21 mouse cellular contexts compared by ENCODE assay signal in genomic region chr5:23562278-23563060, GRCm38 (mm10).
A peak's percentile ranks its signal among the peaks of the same experiment; 100 is the strongest.
DNase-seq lines count a peak whose midpoint lies in the region; TF ChIP-seq lines count a peak whose summit lies in the region.
"Had no signal": no experiment of that assay in that cellular context is flagged by ENCODE, and none has a peak within 500 bp of the region (broad histone marks: within the 10 kb centered on the region; RNA-seq: fewer than 3 reads in every experiment).

No protein-coding gene starts in this region.

- no peak for TF ChIP-seq POLR2A in MEL (IDR thresholded peaks at IDR 0.05; ENCODE audit: control insufficient read depth in 1 of 2, insufficient read depth in 1 of 2, low read depth in 1 of 2, low read length in 2 of 2, poor library complexity in 1 of 2)

- H3K36me3 ChIP-seq in MEL (ENCODE audit: control insufficient read depth in 1 of 2, insufficient read depth in 2 of 2, low read length in 2 of 2): no peaks in the 10 kb centered on the region
- H3K36me3 ChIP-seq: liver, embryonic 15.5 days had no signal

- TF ChIP-seq RAD21 in MEL (IDR thresholded peaks at IDR 0.05; ENCODE audit: low read depth, low read length): no peak

- H3K9me3 ChIP-seq in MEL (replicated peaks; ENCODE audit: insufficient read depth, low read length): no peaks in the 10 kb centered on the region; the same call in 1 of the 2 replicates
- H3K9me3 ChIP-seq: forebrain, embryonic 13.5 days; heart, embryonic 12.5 days; liver, embryonic 15.5 days had no signal

- no peak for TF ChIP-seq CTCF in MEL (IDR thresholded peaks at IDR 0.05 in 2 of 3, conservative IDR thresholded peaks at IDR 0.05 in 1 of 3; ENCODE audit: control insufficient read depth in 1 of 3, insufficient read depth in 1 of 3, low read depth in 2 of 3, low read length in 3 of 3, poor library complexity in 1 of 3, severe bottlenecking in 1 of 3)

- TF ChIP-seq EP300 in MEL (IDR thresholded peaks at IDR 0.05; ENCODE audit: low read depth in 1 of 2, low read length in 2 of 2): no peak

- no peak overlapping the region for H3K4me3 ChIP-seq in MEL (ENCODE audit: control insufficient read depth in 1 of 2, insufficient read depth in 1 of 2, low read depth in 2 of 2, low read length in 2 of 2)
- H3K4me3 ChIP-seq: forebrain, embryonic 13.5 days; gastrocnemius, adult 2 months; heart, embryonic 12.5 days; left cerebral cortex, adult 2 months; liver, embryonic 15.5 days had no signal

- peak; percentile 39 to 49 for DNase-seq in kidney, adult 8-10 months
- no peak for DNase-seq in kidney, postnatal 4 days
- peak; percentile 45 for DNase-seq in MEL (ENCODE audit: low read depth, low spot score)
- DNase-seq in kidney, postnatal 14 days: peak; percentile 23
- DNase-seq in lung, postnatal 10 days: peak; percentile 16
- DNase-seq in right cerebral cortex, postnatal 14 days: no peak
- no peak for DNase-seq in gastrocnemius, adult 18-20 months (ENCODE audit: low spot score)
- DNase-seq: adrenal gland, postnatal 14 days; cerebellum, adult 8-10 months; cerebellum, postnatal 36 days; embryo, embryonic 11 days; gastrocnemius, adult 2 months; heart, postnatal 10 days; right cerebral cortex, postnatal 25 days; spleen, adult 18-20 months had no signal

- no peak overlapping the region for H3K9ac ChIP-seq in MEL (ENCODE audit: control insufficient read depth, low read depth, low read length, poor library complexity, severe bottlenecking)
- H3K9ac ChIP-seq: forebrain, embryonic 13.5 days; heart, embryonic 12.5 days; liver, embryonic 15.5 days had no signal

- H3K27me3 ChIP-seq in MEL (ENCODE audit: control insufficient read depth in 1 of 2, insufficient read depth in 2 of 2, low read length in 2 of 2): no peaks in the 10 kb centered on the region
- H3K27me3 ChIP-seq: forebrain, embryonic 13.5 days; heart, embryonic 12.5 days; liver, embryonic 15.5 days had no signal

- H3K27ac ChIP-seq in MEL (ENCODE audit: control insufficient read depth, low read depth, low read length): no peak overlapping the region
- H3K27ac ChIP-seq: forebrain, embryonic 13.5 days; gastrocnemius, adult 2 months; hindbrain, postnatal 0 days; kidney, postnatal 0 days; left cerebral cortex, adult 2 months; liver, embryonic 15.5 days had no signal

- H3K4me1 ChIP-seq in MEL (ENCODE audit: control insufficient read depth in 1 of 2, insufficient read depth in 2 of 2, low read length in 2 of 2): no peaks in the 10 kb centered on the region
- H3K4me1 ChIP-seq: forebrain, embryonic 13.5 days; liver, embryonic 15.5 days had no signal

- H3K79me2 ChIP-seq in MEL (ENCODE audit: control insufficient read depth, insufficient read depth, low read length, poor library complexity): no peaks in the 10 kb centered on the region

TF ChIP-seq in MEL, 35 proteins besides CTCF, POLR2A, EP300 and RAD21:
- TF ChIP-seq ZMIZ1 (IDR thresholded peaks at IDR 0.05; ENCODE audit: low read depth, low read length): no peak
- no peak for TF ChIP-seq HCFC1 (IDR thresholded peaks at IDR 0.05; ENCODE audit: low read depth, low read length)

Comparison
In these comparisons a context has a peak if more than half of its experiments do, and no peak if none do; other contexts are left out.
1. DNase-seq: peak in kidney, adult 8-10 months (2 of 2), MEL (single experiment), kidney, postnatal 14 days (single experiment) and lung, postnatal 10 days (single experiment); none in kidney, postnatal 4 days (0 of 2), right cerebral cortex, postnatal 14 days (single experiment) and gastrocnemius, adult 18-20 months (single experiment).